Mouse (Mus musculus) bone marrow, adult 2 months (tissue): ENCODE measurements around the gene Fam155a. TPM values are rescaled to one million over a fixed set of nuclear protein-coding genes. Genes with fewer than 3 reads are reported as not detected.

Experiments
- H3K27ac ChIP-seq: fragments of 200-500 bp; 2 replicates; pipeline ENCODE4 v1.5.1; 2012; ENCODE audit warnings: low read depth, mild to moderate bottlenecking, control low read depth, inconsistent platforms, low read length; ENCODE audit not compliant: control insufficient read depth, poor library complexity, insufficient read depth
- H3K4me1 ChIP-seq: fragments of 200-500 bp; 2 replicates; pipeline ENCODE4 v1.6.1; 2011; ENCODE audit warnings: low read length; ENCODE audit not compliant: control insufficient read depth, insufficient read depth
- H3K4me3 ChIP-seq: fragments of 200-500 bp; replicated peaks from 2 replicates; pipeline ENCODE3; 2011; ENCODE audit warnings: mild to moderate bottlenecking, low read depth, low read length, control low read depth; ENCODE audit not compliant: control insufficient read depth
- CTCF ChIP-seq: fragments of 200-500 bp; IDR thresholded peaks from 2 replicates; pipeline ENCODE4 v1.5.1; 2011; ENCODE audit warnings: low read length, control low read depth; ENCODE audit not compliant: control insufficient read depth, insufficient read depth
- POLR2A ChIP-seq: fragments of 200-500 bp; IDR thresholded peaks from 2 replicates; pipeline ENCODE4 v1.6.1; 2011; ENCODE audit warnings: low read depth, mild to moderate bottlenecking, control low read depth, low read length, borderline replicate concordance; ENCODE audit not compliant: control insufficient read depth
- WGBS: fragments of 180-500 bp; shearing (Covaris S2); methylation state at CpG from one replicate; pipeline ENCODE4 v1.1.7; 2018; 5-methylcytosine and 5-hydroxymethylcytosine counted together
- polyA plus RNA-seq: library from polyadenylated mRNA; stranded (reverse); fragments of >200 nt; gene quantifications from 2 replicates; pipeline ENCODE4 v1.2.4, GENCODE M21; 2011; ENCODE audit warnings: low replicate concordance; ENCODE audit not compliant: missing spikeins, insufficient read depth, insufficient read length

The Fam155a gene
- polyA plus RNA-seq, 1 experiment, result not detected

DNA sequence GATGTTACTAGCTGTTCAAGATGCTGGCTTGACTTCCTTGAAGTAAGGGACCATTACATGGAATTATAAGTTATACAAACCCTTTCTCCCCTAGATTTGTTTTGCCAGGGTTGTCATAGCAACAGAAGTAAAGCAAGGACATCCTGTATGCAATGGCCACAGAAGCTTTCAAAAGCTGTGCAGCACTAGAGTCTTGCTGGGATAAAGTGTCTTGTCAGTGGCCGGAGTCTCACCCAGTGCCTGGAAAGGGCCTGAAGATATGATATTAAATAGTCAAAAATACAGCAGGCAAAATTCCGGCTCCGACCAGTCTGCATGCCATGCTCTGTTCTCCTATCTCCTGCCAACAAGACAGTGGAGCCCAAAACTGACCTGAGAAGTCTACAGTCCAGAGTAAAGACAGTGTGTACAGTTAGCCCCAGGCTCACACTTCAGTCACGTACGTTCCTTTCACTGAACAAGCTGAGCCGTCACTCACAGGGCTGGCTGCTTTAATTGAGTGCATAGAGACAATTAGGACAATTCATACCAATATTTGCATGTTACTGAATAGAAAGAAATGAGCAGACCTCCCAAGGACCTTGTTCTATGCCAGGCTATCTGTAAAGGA lies 467.3 kb downstream of the Fam155a start:
- no peak for TF ChIP-seq CTCF
- TF ChIP-seq POLR2A, result no peak
- H3K27ac ChIP-seq, result no peak overlapping the region
- H3K4me3 ChIP-seq, result no peak overlapping the region
- WGBS, result 83% methylated on average over 6 of the region's 6 CpGs
- no peaks in the 10 kb centered on the region for H3K4me1 ChIP-seq

DNA sequence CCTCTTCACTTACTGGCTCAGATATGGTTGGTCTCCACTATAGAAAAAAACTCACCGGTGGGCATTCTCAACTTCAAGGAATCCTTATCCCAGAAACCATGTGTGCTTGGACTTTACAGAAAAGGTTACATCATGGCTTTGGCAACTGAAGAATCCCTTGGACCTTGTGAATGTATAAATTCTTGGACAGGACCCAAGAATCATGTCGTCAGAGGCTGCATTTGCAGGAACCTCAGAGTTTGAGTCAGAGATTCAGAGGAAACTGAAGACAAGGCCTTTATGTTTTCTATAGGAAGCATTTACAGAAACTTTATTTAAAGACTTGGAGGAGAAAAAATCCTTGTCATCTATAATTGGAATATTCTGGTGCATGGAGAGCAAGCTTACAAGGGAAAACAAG lies 475.9 kb downstream of the Fam155a start:
- H3K27ac ChIP-seq, result no peak overlapping the region
- no peaks in the 10 kb centered on the region for H3K4me1 ChIP-seq
- WGBS, result 80% methylated on average over 2 of the region's 2 CpGs
- no peak overlapping the region for H3K4me3 ChIP-seq
- TF ChIP-seq POLR2A (no peak), CTCF (no peak)

DNA sequence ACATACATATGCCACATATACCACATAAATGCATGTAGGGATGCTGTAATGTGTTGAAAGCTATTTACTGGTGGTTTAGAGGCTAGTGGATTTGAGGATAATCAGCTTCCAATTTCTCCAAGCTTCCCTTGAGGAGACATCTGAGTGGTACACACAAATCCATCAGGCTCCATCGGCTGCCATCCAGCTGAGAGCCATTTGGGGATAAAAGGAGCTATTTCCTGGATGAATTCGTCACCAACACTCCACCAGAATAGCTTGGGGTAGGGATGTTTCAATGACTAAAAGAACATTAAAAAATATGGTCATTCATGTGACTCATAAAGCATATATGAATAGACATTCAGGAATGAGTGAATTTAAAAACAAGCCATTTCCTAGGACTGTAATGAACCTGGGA lies 478.4 kb downstream of the Fam155a start:
- H3K4me3 ChIP-seq, result no peak overlapping the region
- no peak overlapping the region for H3K27ac ChIP-seq
- TF ChIP-seq CTCF, result no peak
- TF ChIP-seq POLR2A, result no peak
- 56% methylated on average over 2 of the region's 2 CpGs for WGBS
- H3K4me1 ChIP-seq, result no peaks in the 10 kb centered on the region

DNA sequence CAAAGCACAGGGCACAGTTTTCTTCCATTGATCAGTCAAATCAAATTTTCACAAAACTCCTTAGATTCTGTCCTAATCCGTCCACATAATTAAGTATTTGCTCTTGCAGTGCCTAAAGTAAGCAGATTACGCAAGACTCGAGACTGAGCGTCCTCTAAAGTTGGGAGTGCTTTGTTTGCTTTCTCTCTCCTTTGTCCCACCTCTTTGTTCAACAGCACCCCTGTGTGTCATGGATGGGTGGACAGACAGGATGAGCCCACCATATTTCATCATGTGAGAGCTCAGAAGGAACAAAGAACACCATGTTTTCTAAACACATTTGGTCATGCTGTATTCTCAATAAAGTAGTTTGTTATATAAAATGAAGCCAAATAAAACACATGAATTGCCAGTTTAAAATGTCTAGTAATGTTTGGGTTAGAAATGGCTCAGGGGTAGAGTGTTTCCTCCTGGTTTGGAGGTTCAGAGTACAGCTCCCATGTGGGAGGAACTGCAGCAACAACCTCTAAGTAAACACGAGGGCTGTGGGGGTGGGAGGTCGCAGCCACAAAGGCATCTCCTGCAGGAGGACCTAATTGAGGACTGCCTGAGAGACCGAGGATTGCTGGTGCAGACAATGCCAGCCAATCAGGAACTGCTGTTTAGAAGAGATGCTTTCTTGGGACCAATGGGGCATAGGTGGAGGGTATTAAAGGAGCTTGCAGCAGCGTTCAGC lies 482.8 kb downstream of the Fam155a start:
- Histone ChIP-seq H3K4me1 (no peaks in the 10 kb centered on the region), H3K4me3 (no peak overlapping the region), H3K27ac (no peak overlapping the region)
- 59% methylated on average over 8 of the region's 8 CpGs for WGBS
- TF ChIP-seq POLR2A, result no peak

DNA sequence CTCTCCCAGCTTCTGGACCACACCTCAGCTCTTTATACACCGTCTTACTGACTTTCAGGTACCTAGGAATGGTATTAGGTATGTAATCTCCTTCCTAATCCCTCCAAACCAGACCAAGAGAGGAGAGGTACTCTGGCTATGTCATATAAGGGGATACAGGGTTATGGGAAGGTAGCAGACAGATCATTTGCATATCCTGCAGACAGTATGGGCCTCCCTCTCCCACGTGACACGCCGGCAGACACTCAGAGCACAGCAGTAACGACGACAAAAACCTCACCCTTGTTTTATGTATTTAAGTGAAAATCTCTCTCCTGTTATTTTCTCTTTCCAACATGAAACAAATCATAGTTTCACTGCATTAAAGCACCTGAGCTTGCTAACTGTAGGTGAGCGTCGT lies 496.8 kb downstream of the Fam155a start:
- 77% methylated on average over 8 of the region's 8 CpGs for WGBS
- TF ChIP-seq CTCF, result no peak
- Histone ChIP-seq H3K27ac (no peak overlapping the region), H3K4me3 (no peak overlapping the region), H3K4me1 (no peaks in the 10 kb centered on the region)

DNA sequence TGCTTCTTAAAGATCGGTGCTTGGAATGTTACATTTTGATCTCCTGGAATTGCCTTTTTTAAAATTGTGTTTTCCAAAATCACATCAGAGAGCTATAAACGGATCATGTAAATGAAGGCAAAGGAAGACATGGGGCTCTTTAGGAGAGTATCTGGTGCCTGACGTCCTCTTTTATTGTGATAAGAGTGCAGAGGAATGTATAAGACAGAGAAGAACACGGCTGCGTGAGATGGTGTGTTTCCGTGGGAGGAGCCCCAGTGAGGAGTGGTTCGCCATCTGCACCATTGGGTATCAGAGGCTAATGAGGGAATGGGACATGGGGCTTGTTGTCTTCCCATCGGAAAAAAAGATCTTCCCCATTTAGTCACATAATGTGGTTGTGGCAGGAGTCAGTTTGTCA lies 506.6 kb downstream of the Fam155a start:
- Histone ChIP-seq H3K27ac (no peak overlapping the region), H3K4me1 (no peaks in the 10 kb centered on the region), H3K4me3 (no peak overlapping the region)
- 85% methylated on average over 8 of the region's 8 CpGs for WGBS
- TF ChIP-seq POLR2A, result no peak
- TF ChIP-seq CTCF, result no peak

DNA sequence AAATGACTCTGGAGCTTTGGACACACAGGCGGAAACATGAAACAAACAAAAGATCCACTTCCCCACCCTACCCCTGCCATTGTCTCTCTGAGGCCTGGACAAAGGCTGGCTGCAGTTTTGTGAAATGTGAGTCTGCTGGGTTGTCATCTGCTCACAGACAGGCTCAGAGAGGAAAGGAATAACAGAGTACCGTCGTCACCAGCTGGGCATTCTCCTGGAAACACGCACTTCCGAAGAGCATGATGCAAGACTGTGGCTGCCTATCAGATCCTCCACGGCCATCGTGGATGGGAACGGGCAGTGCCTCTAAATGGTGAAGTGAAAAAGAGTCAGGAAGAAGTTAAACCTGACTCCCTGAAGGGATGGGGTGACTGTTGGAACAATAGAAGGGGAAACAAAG lies 509.4 kb downstream of the Fam155a start:
- Histone ChIP-seq H3K4me3 (no peak overlapping the region), H3K4me1 (no peaks in the 10 kb centered on the region), H3K27ac (no peak overlapping the region)
- no peak for TF ChIP-seq CTCF
- TF ChIP-seq POLR2A, result no peak
- 68% methylated on average over 8 of the region's 8 CpGs for WGBS

DNA sequence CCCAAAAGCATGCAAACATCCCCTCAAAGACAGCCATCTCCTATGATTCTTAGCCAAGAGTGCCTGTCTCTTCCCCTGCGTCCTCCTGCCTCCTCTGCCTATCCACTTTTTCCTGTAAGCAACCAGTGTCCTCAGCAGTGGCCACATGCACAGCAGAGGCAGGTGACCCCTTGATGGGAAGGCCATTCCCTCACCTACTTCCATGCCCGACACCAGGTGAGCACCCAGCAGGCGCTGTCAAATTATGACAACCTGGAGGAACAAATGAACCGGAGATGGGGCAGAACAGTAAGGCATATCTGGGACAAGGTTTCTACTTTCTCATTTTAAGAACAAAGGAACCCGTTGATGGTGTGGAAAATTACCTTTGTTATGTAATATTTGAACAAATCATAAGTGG lies 515.6 kb downstream of the Fam155a start:
- H3K4me3 ChIP-seq, result no peak overlapping the region

DNA sequence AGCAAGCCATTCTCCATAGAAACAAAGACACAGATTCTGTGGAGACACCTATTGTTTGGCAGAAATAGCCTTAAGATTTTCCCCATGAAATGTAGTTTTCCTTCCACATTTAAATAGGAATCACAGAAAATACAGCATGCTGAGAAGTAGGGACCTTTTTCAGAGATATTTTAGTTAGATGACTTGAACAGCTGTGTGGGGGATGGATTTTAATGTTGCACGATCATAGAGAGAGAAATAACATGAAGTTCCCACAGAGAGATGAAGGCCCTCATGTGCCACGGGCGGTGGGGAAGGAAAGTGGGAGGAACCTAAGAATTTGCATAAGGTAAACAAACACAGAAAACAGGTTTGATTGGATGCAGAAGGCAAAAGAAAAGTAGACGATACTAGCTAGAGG lies 518.0 kb downstream of the Fam155a start:
- Histone ChIP-seq H3K4me1 (no peaks in the 10 kb centered on the region), H3K4me3 (no peak overlapping the region), H3K27ac (no peak overlapping the region)
- WGBS, result 76% methylated on average over 4 of the region's 4 CpGs
- no peak for TF ChIP-seq CTCF

More for the DNA sequence above, 515.6 kb downstream of the Fam155a start:
- no peaks in the 10 kb centered on the region for H3K4me1 ChIP-seq
- WGBS, result 85% methylated on average over 5 of the region's 5 CpGs
- TF ChIP-seq CTCF (no peak), POLR2A (no peak)
- H3K27ac ChIP-seq, result no peak overlapping the region
